Mouse (Mus musculus) Muller cell, postnatal 12 days (primary cell): ENCODE measurements at regions not wholly inside any gene's neighbourhood (a gene's known extent, or its start where the extent isn't known, plus 50 kb on each side); places are given as distances from the start of the nearest gene placed in this dataset.

Source experiments
- DNase-seq: peaks from one replicate; pipeline ENCODE4 v3.0.0-alpha.2; 2015; ENCODE audit errors: inconsistent ontology term

- DNase-seq = no peak
Measured at GRCm38 (mm10) chr10:83896160-83896559, 173.5 kb downstream of the 1500009L16Rik start.

- no peak for DNase-seq
Measured at GRCm38 (mm10) chr10:83897558-83897957, 174.9 kb downstream of the 1500009L16Rik start.

GRCm38 (mm10) chr10:83906751-83907150, 184.1 kb downstream of the 1500009L16Rik start:
- DNase-seq = peak; percentile 95

GRCm38 (mm10) chr10:83910649-83911370, 188.1 kb downstream of the 1500009L16Rik start:
- DNase-seq = no peak

- DNase-seq = peak; percentile 91
Measured at GRCm38 (mm10) chr10:83914401-83915132, 191.9 kb downstream of the 1500009L16Rik start.

- DNase-seq = no peak
Measured at GRCm38 (mm10) chr10:83915133-83915730, 192.6 kb downstream of the 1500009L16Rik start.

GRCm38 (mm10) chr10:83926990-83927389, 204.3 kb downstream of the 1500009L16Rik start:
- peak; percentile 91 for DNase-seq

GRCm38 (mm10) chr10:83927554-83927953, 204.9 kb downstream of the 1500009L16Rik start:
- no peak for DNase-seq

- DNase-seq = peak; percentile 39
Measured at GRCm38 (mm10) chr10:83931758-83932157, 209.1 kb downstream of the 1500009L16Rik start.

- no peak for DNase-seq
Measured at GRCm38 (mm10) chr10:83933201-83933600, 210.5 kb downstream of the 1500009L16Rik start.

GRCm38 (mm10) chr10:83934498-83934897, 211.8 kb downstream of the 1500009L16Rik start:
- DNase-seq = no peak

- no peak for DNase-seq
Measured at GRCm38 (mm10) chr10:83937168-83937567, 214.5 kb downstream of the 1500009L16Rik start.

GRCm38 (mm10) chr10:83942101-83942500, 219.4 kb downstream of the 1500009L16Rik start:
- DNase-seq = no peak

GRCm38 (mm10) chr10:83944158-83944557, 221.5 kb downstream of the 1500009L16Rik start:
- no peak for DNase-seq

- DNase-seq = no peak
Measured at GRCm38 (mm10) chr10:83944897-83945296, 222.2 kb downstream of the 1500009L16Rik start.

GRCm38 (mm10) chr10:83945503-83945902, 222.8 kb downstream of the 1500009L16Rik start:
- DNase-seq = no peak

GRCm38 (mm10) chr10:83946186-83947176, 223.8 kb downstream of the 1500009L16Rik start:
- no peak for DNase-seq

- no peak for DNase-seq
Measured at GRCm38 (mm10) chr10:83957118-83957759, 234.6 kb downstream of the 1500009L16Rik start.

GRCm38 (mm10) chr10:83958397-83958796, 235.7 kb downstream of the 1500009L16Rik start:
- DNase-seq = no peak

- no peak for DNase-seq
Measured at GRCm38 (mm10) chr10:83958826-83959225, 236.2 kb downstream of the 1500009L16Rik start.

GRCm38 (mm10) chr10:83963232-83963760, 240.6 kb downstream of the 1500009L16Rik start:
- no peak for DNase-seq
